Mouse (Mus musculus) neural tube, embryonic 13.5 days (tissue): Measurements from ENCODE around the gene Cbln4. TPM values are rescaled to one million over a fixed set of nuclear protein-coding genes. Genes with fewer than 3 reads are reported as not detected.
A peak's percentile ranks its signal among the peaks of the same experiment; 100 is the strongest.

Experiments used
- ATAC-seq: fragments of 200-750 bp; cut with Nextera tagmentation; 2 replicates; pipeline ENCODE4 v1.8.0; 2017; ENCODE audit warnings: low read depth, mild to moderate bottlenecking, moderate TSS enrichment, moderate library complexity
- H3K27ac ChIP-seq: fragments of 300-500 bp; sonication (generic); replicated peaks from 2 replicates; pipeline ENCODE4 v1.5.1; 2015; ENCODE audit warnings: moderate library complexity, mild to moderate bottlenecking, inconsistent platforms
- H3K27me3 ChIP-seq: fragments of 300-500 bp; sonication (generic); 2 replicates; pipeline ENCODE4 v1.6.1; 2015; ENCODE audit warnings: mild to moderate bottlenecking, inconsistent platforms
- H3K36me3 ChIP-seq: fragments of 300-500 bp; sonication (generic); 2 replicates; pipeline ENCODE4 v1.6.1; 2015; ENCODE audit warnings: mild to moderate bottlenecking, inconsistent platforms
- H3K4me1 ChIP-seq: fragments of 300-500 bp; sonication (generic); replicated peaks from 2 replicates; pipeline ENCODE4 v1.6.1; 2015; ENCODE audit warnings: inconsistent platforms
- H3K4me2 ChIP-seq: fragments of 300-500 bp; sonication (generic); 2 replicates; pipeline ENCODE4 v1.6.1; 2015; ENCODE audit warnings: inconsistent platforms, mild to moderate bottlenecking, moderate library complexity
- H3K4me3 ChIP-seq: fragments of 300-500 bp; sonication (generic); 2 replicates; pipeline ENCODE4 v1.5.1; 2015; ENCODE audit warnings: mild to moderate bottlenecking, inconsistent platforms
- H3K9ac ChIP-seq: fragments of 300-500 bp; sonication (generic); 2 replicates; pipeline ENCODE4 v1.6.1; 2015; ENCODE audit warnings: moderate library complexity, mild to moderate bottlenecking, inconsistent platforms
- H3K9me3 ChIP-seq: fragments of 300-500 bp; sonication (generic); 2 replicates; pipeline ENCODE4 v1.6.1; 2016; ENCODE audit warnings: inconsistent platforms
- WGBS: fragments of 180-500 bp; shearing (Covaris S2); methylation state at CpG from one replicate; pipeline ENCODE4 v1.1.7; 2015; 5-methylcytosine and 5-hydroxymethylcytosine counted together
- polyA plus RNA-seq: library from polyadenylated mRNA; unstranded; fragments of >200 nt; fragmentation: Nextera tagmentation; extraction: Ambion mirVana; gene quantifications from 2 replicates; pipeline ENCODE4 v1.2.1, GENCODE M21; 2015

Gene Cbln4
- polyA plus RNA-seq, 1 experiment from 2014 or later: 24.6 TPM

DNA sequence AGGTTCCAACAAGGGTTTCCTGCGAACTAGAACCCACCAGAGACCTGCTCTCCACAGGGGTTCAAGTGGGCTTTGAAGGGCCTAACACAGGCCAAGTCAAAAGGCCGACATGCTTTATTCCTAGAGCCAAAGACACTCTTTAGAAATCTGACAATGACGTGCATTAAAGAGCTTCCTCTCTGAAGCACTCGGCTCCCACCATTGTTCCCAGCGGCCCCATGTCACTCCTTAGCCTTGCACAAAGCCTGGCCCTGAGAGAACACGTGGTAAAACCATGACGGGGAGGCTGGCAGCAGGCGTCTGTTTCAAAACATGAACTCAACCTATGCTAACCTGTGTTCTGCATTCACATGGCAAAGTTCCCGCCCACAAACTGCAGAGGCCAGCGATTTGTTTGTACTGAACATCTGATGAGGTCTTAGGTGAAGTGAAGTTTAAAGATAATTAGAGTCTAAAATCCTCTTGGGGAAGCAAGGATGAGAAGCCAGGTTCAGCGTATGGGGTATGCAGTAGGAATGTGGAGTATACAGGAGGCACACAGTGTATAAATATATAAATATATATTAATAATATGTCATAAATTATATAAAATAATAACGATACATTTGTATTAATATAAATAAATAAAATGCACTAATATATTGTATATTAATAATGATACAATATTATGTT is 17.7 kb downstream of the Cbln4 start:
- 27% methylated on average over 12 of the region's 12 CpGs for WGBS
- H3K9ac ChIP-seq: no peak overlapping the region
- H3K4me3 ChIP-seq: no peak overlapping the region
- no peaks in the 10 kb centered on the region for H3K27me3 ChIP-seq
- no peak for ATAC-seq
- no peak overlapping the region for H3K4me2 ChIP-seq
- H3K9me3 ChIP-seq: no peaks in the 10 kb centered on the region
- H3K27ac ChIP-seq: no peak overlapping the region
- 0 out of 2 replicates have a peak, but pooled peaks cover 3% of the 10 kb centered on the region for H3K4me1 ChIP-seq
- H3K36me3 ChIP-seq: no peaks in the 10 kb centered on the region

DNA sequence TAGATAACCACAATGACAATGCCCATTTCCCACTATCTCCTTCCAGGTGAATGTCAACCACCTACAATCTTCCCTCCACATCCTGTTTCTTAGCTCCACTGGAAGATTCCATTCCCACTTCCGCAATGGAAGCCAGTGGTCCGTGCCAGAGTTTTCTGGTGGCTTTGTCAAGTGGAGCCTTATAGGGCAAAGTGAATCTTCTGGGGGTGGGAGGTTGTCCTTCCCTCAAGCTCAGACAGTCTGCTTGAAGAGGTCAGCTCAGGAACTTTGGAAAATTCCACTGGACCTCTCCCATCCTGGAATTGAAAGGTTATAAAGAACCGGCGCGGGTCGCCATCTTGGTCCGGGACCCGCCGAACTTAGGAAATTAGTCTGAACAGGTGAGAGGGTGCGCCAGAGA is 36.5 kb downstream of the Cbln4 start:
- WGBS: 97% methylated on average over 10 of the region's 10 CpGs
- H3K4me2 ChIP-seq: no peak overlapping the region

DNA sequence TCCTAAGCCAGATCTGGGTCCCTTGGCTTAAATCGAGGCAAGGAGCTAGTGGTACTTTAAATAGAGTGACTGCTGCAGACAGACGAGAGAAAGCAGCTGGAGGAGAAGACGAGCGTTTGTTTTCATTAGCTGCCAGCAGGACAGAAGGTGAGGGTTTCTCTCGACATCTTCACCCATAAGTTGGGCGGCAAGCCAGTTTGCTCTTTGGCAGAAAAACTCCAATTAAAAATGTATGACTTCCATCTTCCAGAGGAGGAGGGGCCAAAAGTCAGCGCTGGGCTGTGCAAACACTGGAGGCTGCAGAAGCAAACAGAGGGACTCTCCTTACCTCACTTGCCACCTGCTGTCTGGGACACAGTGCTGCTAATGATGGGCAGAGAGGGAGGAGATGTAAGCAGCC is 37.3 kb downstream of the Cbln4 start:
- peak; percentile 84 for ATAC-seq
- Histone ChIP-seq H3K9me3 (no peaks in the 10 kb centered on the region), H3K4me2 (no peak overlapping the region), H3K4me3 (no peak overlapping the region), H3K27ac (peak overlapping the region; percentile 52), H3K27me3 (no peaks in the 10 kb centered on the region), H3K4me1 (peaks cover 24% of the 10 kb centered on the region), H3K9ac (peak overlapping the region; percentile 4; the same call in 1 of the 2 replicates), H3K36me3 (no peaks in the 10 kb centered on the region)
- WGBS: 31% methylated on average over 7 of the region's 7 CpGs

More for the DNA sequence above, 36.5 kb downstream of the Cbln4 start:
- Histone ChIP-seq H3K36me3 (no peaks in the 10 kb centered on the region), H3K4me3 (no peak overlapping the region), H3K4me1 (peaks cover 24% of the 10 kb centered on the region), H3K27me3 (no peaks in the 10 kb centered on the region), H3K9me3 (no peaks in the 10 kb centered on the region), H3K9ac (no peak overlapping the region), H3K27ac (no peak overlapping the region)
- ATAC-seq: no peak

DNA sequence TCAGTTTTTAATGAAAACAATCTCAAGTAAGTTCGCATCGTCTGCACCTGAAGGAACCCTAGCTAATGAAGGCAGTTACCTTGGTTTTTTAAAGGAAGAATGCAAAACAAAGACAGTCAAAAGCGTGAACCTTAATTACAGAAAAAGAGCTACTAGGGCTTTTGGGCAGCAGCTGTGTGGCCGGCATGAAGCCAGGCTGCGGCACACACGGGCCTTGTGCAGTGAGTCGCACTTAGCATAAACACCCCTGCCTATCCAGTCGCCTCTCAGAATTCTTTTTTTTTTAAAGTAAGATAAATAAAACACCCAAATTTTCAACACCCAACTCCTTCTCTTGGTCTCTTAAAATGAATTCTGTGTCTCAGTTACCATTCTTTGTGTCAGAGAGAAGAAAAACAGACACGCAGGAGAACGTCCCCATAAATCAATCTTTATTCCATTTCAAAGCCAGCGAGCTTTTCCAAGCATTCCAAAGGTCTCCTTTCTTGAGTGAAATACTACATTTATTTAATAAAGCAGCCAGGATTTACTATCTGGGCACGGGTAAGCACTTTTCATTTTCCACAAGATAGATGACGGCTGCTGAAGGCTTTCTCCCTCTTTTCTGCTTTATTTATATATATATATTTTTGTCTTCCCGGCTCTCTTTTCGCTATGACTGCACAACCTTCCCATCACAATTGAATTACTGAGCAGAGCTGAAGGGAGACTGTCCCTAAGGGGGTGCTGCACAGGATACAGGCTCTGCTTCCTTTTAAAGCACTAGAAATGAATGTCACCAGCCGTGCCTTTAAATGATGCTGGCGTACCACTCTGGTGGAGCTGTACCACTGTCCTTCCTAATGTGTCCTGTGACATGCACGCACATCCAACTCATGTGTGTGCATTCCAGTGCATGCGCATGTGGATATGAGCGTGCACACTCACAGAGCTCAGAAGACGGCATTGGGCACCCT is 39.0 kb downstream of the Cbln4 start:
- peaks cover 25% of the 10 kb centered on the region for H3K4me1 ChIP-seq
- H3K27ac ChIP-seq: peak overlapping the region; percentile 56; the same call in 1 of the 2 replicates
- no peaks in the 10 kb centered on the region for H3K36me3 ChIP-seq
- no peak overlapping the region for H3K9ac ChIP-seq
- H3K4me2 ChIP-seq: no peak overlapping the region
- H3K4me3 ChIP-seq: no peak overlapping the region
- whole genome bisulfite sequencing: 41% methylated on average over 21 of the region's 21 CpGs
- ATAC-seq: peak; percentile 65; the same call in 1 of the 2 replicates
- H3K9me3 ChIP-seq: no peaks in the 10 kb centered on the region
- no peaks in the 10 kb centered on the region for H3K27me3 ChIP-seq

DNA sequence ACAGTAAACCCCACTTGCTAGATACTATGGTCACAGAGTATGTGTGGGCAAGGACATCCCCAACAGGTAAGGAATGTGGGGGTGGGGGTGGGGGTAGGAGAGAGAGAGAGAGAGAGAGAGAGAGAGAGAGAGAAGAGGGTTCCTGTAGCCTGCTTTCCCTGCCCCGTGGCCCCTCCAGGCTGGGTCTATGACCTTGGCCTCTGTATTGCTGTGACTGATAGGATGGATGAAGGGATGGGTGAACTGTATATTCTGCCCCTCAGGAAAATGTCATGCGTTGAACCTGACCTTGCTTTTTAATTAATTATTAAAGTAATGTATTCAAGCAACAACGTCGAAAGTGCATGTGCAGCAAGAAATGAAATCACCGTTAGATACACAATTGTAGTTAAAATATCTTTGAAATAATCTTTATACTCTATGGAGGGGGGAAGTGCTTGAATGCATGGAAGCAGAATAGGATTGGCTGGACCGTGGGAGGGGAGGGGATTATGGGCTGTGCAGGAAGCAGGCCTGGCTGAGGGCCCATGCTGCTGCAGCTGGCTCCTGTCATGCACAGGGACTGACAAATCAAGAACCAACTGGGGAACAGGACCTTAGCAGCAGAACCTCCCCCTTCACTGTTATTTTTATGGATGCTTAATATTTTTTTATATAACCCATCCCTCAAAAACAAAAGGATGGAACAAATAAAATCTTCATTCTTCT is 46.1 kb downstream of the Cbln4 start:
- Histone ChIP-seq H3K4me3 (no peak overlapping the region), H3K36me3 (no peaks in the 10 kb centered on the region), H3K9ac (no peak overlapping the region), H3K27me3 (no peaks in the 10 kb centered on the region), H3K4me1 (peaks cover 23% of the 10 kb centered on the region; the same call in 1 of the 2 replicates), H3K27ac (no peak overlapping the region), H3K4me2 (no peak overlapping the region), H3K9me3 (no peaks in the 10 kb centered on the region)
- 64% methylated on average over 6 of the region's 6 CpGs for WGBS
- ATAC-seq: no peak

DNA sequence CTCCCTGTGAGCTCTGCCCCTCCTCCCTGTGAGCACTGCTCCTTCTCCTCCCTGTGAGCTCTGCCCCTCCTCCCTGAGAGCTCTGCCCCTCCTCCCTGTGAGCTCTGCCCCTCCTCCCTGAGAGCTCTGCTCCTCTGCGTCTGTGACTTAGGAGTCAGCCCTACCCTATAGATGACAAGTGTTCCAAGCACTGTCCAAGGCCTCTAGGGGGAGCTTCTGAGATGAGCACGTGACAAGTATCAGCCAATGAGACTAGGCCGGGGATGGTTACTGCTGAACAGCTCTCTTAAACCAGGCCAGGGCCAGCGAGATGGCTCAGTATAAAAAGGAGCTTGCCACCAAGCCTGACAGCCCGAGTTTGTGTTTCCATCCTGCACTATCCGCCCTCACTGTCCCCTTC is 48.4 kb downstream of the Cbln4 start:
- Histone ChIP-seq H3K4me1 (peaks cover 23% of the 10 kb centered on the region; the same call in 1 of the 2 replicates), H3K4me2 (no peak overlapping the region), H3K9me3 (no peaks in the 10 kb centered on the region), H3K9ac (no peak overlapping the region), H3K27me3 (no peaks in the 10 kb centered on the region), H3K36me3 (no peaks in the 10 kb centered on the region), H3K4me3 (no peak overlapping the region), H3K27ac (no peak overlapping the region)
- ATAC-seq: no peak; the same call in 1 of the 2 replicates
- WGBS: 68% methylated on average over 6 of the region's 6 CpGs

DNA sequence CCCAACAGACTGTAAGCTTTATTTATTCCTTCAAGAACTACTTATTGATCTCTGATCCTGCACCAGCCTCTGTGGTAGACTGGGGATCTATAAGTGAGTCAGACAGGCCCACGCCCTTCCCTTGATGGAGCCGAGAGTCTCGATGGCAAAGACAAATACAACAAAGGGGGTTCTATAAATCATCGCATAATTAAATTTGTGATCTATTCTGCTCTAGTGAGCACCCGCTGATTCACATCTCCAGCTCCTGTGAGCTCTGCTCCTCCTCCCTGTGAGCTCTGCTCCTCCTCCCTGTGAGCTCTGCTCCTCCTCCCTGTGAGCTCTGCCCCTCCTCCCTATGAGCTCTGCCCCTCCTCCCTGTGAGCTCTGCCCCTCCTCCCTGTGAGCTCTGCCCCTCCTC is 49.0 kb downstream of the Cbln4 start:
- ATAC-seq: no peak
- no peak overlapping the region for H3K4me3 ChIP-seq
- no peaks in the 10 kb centered on the region for H3K9me3 ChIP-seq
- WGBS: 41% methylated on average over 5 of the region's 5 CpGs
- no peak overlapping the region for H3K4me2 ChIP-seq
- H3K36me3 ChIP-seq: no peaks in the 10 kb centered on the region
- no peak overlapping the region for H3K9ac ChIP-seq
- no peaks in the 10 kb centered on the region for H3K27me3 ChIP-seq
- H3K27ac ChIP-seq: no peak overlapping the region
- peaks cover 21% of the 10 kb centered on the region; the same call in 1 of the 2 replicates for H3K4me1 ChIP-seq

DNA sequence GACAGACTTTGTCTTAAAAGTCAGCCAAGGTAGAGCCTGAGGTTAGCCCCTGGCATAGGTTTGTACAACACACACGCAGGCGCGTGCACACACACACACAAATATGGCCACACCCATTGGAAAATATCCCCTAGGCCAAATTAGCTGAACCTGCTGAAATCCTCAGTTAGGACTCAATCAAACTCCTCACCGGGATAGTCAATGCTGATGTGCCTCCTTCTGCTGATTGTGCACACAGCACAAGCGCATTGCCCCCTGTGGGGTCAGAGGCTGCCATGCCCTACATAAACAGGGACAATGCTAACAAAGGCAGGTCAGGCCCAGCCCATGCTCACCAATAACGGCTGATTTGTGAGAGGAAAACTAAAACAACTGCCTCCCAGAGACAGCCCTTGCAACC is 56.6 kb downstream of the Cbln4 start:
- 17% methylated on average over 6 of the region's 6 CpGs for WGBS
- H3K36me3 ChIP-seq: no peaks in the 10 kb centered on the region
- H3K4me1 ChIP-seq: no peaks in the 10 kb centered on the region; the same call in 1 of the 2 replicates
- H3K27me3 ChIP-seq: no peaks in the 10 kb centered on the region
- H3K27ac ChIP-seq: no peak overlapping the region
- no peak overlapping the region for H3K4me2 ChIP-seq
- no peak; the same call in 1 of the 2 replicates for ATAC-seq
- no peak overlapping the region for H3K9ac ChIP-seq
- H3K9me3 ChIP-seq: no peaks in the 10 kb centered on the region
- no peak overlapping the region for H3K4me3 ChIP-seq

Other genes starting within 250 kb of the Cbln4 start
- 0.21 TPM in 1 of 2 replicates, not detected in the other for gene Mc3r, start 205.0 kb upstream of the Cbln4 start, polyA plus RNA-seq